Mouse (Mus musculus) limb, embryonic 14.5 days (tissue): ENCODE data around the gene Ywhah. TPM values are rescaled to one million over a fixed set of nuclear protein-coding genes. Genes with fewer than 3 reads are reported as not detected.

Source experiments
- ATAC-seq: fragments of 200-750 bp; cut with Nextera tagmentation; 2 replicates; pipeline ENCODE4 v1.8.0; 2017; ENCODE audit warnings: low read depth, moderate number of reproducible peaks, moderate TSS enrichment; ENCODE audit not compliant: low FRiP score
- DNase-seq: peaks from one replicate; pipeline ENCODE4 v3.0.0-alpha.2; 2015; ENCODE audit warnings: low spot score
- H3K27ac ChIP-seq: fragments of 300-500 bp; sonication (generic); replicated peaks from 2 replicates; pipeline ENCODE4 v1.5.1; 2014; ENCODE audit warnings: low read depth, mild to moderate bottlenecking, low read length, moderate library complexity, mixed read lengths
- H3K27me3 ChIP-seq: fragments of 300-500 bp; sonication (generic); 2 replicates; pipeline ENCODE4 v1.6.1; 2014; ENCODE audit warnings: low read length, mixed read lengths; ENCODE audit not compliant: control insufficient read depth, insufficient read depth
- H3K36me3 ChIP-seq: fragments of 300-500 bp; sonication (generic); 2 replicates; pipeline ENCODE4 v1.6.1; 2014; ENCODE audit warnings: mild to moderate bottlenecking, low read length, moderate library complexity, mixed read lengths; ENCODE audit not compliant: control insufficient read depth, insufficient read depth
- H3K4me1 ChIP-seq: fragments of 300-500 bp; sonication (generic); 2 replicates; pipeline ENCODE4 v1.6.1; 2014; ENCODE audit warnings: antibody characterized with exemption, low read length, mixed read lengths; ENCODE audit not compliant: control insufficient read depth, insufficient read depth
- H3K4me2 ChIP-seq: fragments of 300-500 bp; sonication (generic); replicated peaks from 2 replicates; pipeline ENCODE4 v1.6.1; 2014; ENCODE audit warnings: low read depth, mild to moderate bottlenecking, low read length, moderate library complexity; ENCODE audit not compliant: severe bottlenecking
- H3K4me3 ChIP-seq: fragments of 300-500 bp; sonication (generic); replicated peaks from 2 replicates; pipeline ENCODE4 v1.5.1; 2014; ENCODE audit warnings: low read length
- H3K9ac ChIP-seq: fragments of 300-500 bp; sonication (generic); 2 replicates; pipeline ENCODE4 v1.6.1; 2014; ENCODE audit warnings: mild to moderate bottlenecking, low read depth, low read length, moderate library complexity; ENCODE audit not compliant: severe bottlenecking
- H3K9me3 ChIP-seq: fragments of 300-500 bp; sonication (generic); 2 replicates; pipeline ENCODE4 v1.6.1; 2016; ENCODE audit warnings: low read length; ENCODE audit not compliant: control insufficient read depth
- POLR2A ChIP-seq: fragments of 200-500 bp; IDR thresholded peaks from 2 replicates; pipeline ENCODE4 v1.8.0; 2012; ENCODE audit warnings: inconsistent platforms, mild to moderate bottlenecking, moderate library complexity, borderline replicate concordance; ENCODE audit not compliant: insufficient read depth, insufficient read length; ENCODE audit errors: extremely low read depth
- WGBS: fragments of 180-500 bp; shearing (Covaris S2); extraction: QIAGEN DNeasy Blood & Tissue Kit; methylation state at CpG from one replicate; pipeline ENCODE4 v1.1.7; 2014; 5-methylcytosine and 5-hydroxymethylcytosine counted together
- polyA plus RNA-seq, 2 experiments: library from polyadenylated mRNA; depleted of rRNA in 1 of 2; stranded (reverse) in 1 of 2; unstranded in 1 of 2; fragments of >200 nt; fragmentation: Nextera tagmentation in 1 of 2; extraction: Ambion mirVana in 1 of 2; gene quantifications; 2 replicates each; pipeline versions ENCODE4 v1.2.1 to v1.2.3; 2012 to 2014

Ywhah gene
- polyA plus RNA-seq, 2 experiments, result 247 to 323 TPM

DNA sequence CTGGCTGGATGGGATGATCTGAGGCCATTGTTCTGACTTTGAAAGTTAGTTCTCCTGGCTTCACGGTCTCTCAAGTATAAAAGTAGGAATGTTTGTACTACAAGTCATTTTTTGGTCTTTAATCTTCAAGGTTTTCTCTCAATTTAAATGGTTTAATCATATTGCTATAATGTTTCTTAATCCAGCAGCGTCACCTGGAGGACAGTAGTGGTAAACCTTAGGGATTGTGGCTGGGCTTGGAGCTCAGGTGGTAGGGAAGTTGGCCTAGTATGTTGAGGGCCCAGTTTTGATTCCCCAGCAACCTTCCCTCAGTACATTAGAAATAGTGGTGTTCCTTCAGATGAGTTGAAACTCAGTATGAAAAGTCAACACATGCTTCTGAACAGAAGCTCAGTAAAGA is 3.0 kb downstream of the Ywhah start:
- DNase-seq (no peak), ATAC-seq (no peak)
- TF ChIP-seq POLR2A, result no peak
- Histone ChIP-seq H3K4me1 (peaks cover 21% of the 10 kb centered on the region), H3K4me2 (no peak overlapping the region), H3K9me3 (no peaks in the 10 kb centered on the region), H3K27ac (no peak overlapping the region), H3K27me3 (no peaks in the 10 kb centered on the region), H3K36me3 (peaks cover 34% of the 10 kb centered on the region), H3K9ac (no peak overlapping the region), H3K4me3 (no peak overlapping the region)
- 94% methylated on average over 2 of the region's 2 CpGs for WGBS

DNA sequence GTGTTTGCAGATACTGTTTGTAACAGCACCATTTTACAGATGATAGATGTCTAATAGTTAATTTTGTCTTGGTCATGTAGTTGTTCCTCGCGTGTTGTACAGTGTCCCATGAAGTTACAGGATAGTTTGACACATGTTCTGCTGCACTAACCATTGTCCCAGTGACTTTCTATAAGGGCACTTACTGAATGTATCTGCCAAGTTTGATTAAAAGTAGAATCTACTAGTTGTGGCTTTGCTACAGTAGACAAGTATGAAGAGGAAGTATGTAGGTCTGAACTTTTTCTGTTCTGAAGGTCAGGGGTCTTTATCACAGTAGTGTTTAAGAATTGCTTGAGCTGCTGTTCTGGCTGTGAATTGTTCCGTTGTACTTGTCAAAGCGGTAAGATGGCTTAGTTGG is 4.7 kb downstream of the Ywhah start:
- H3K4me2 ChIP-seq, result no peak overlapping the region

DNA sequence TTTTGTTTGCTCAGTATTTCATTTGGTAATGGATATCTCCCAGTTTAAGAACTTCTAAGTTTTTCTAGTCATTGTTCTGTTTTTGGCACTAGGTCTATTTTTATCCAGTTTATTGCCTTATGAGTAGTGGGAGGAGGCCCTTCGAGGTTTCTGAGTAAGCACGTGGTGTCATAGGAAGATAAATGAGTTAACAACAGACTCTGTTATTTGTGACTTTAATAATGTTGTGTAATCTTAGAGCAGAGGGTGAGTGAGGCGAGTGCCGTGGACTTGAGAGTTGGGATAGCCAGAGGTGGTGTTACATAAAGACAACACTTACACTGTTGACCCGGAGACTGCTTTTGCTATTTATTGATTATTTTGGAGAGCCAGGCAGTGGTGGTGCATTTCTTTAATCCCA is 5.9 kb downstream of the Ywhah start:
- H3K9me3 ChIP-seq, result no peaks in the 10 kb centered on the region
- no peak for DNase-seq
- no peak for TF ChIP-seq POLR2A
- H3K27ac ChIP-seq, result no peak overlapping the region
- H3K4me2 ChIP-seq, result no peak overlapping the region
- peaks cover 43% of the 10 kb centered on the region for H3K36me3 ChIP-seq
- 74% methylated on average over 5 of the region's 5 CpGs for WGBS
- H3K4me3 ChIP-seq, result no peak overlapping the region
- no peak overlapping the region for H3K9ac ChIP-seq
- no peak for ATAC-seq
- no peaks in the 10 kb centered on the region for H3K27me3 ChIP-seq
- peaks cover 14% of the 10 kb centered on the region for H3K4me1 ChIP-seq

More for the DNA sequence above, 4.7 kb downstream of the Ywhah start:
- H3K9ac ChIP-seq, result no peak overlapping the region
- no peaks in the 10 kb centered on the region for H3K9me3 ChIP-seq
- H3K36me3 ChIP-seq, result peaks cover 40% of the 10 kb centered on the region
- TF ChIP-seq POLR2A, result no peak
- peaks cover 14% of the 10 kb centered on the region for H3K4me1 ChIP-seq
- ATAC-seq (no peak), DNase-seq (no peak)
- WGBS, result 95% methylated on average over 4 of the region's 4 CpGs
- H3K27me3 ChIP-seq, result no peaks in the 10 kb centered on the region
- no peak overlapping the region for H3K27ac ChIP-seq
- H3K4me3 ChIP-seq, result no peak overlapping the region

DNA sequence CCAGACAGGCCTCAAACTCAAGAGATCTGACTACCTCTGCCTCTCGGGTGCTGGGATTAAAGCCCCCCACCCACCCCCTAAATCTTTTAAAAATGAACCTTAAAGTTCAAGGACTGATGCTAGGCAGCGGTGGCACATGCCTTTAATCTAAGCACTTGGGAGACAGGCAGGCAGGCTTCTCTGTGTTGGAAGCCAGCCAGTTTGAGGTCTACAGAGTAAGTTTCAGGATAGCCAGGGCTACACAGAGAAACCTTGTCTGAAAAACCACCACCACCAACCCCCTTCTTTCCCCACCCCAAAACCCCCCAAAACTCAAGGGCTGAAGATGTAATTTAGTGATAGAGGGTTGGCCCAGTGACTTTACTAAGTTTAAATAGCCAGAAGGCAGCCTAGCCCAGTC is 10.0 kb downstream of the Ywhah start:
- H3K9ac ChIP-seq, result no peak overlapping the region
- WGBS, result 74% methylated on average over 2 of the region's 2 CpGs
- H3K9me3 ChIP-seq, result no peaks in the 10 kb centered on the region
- H3K4me3 ChIP-seq, result no peak overlapping the region
- peaks cover 31% of the 10 kb centered on the region for H3K36me3 ChIP-seq
- H3K27ac ChIP-seq, result no peak overlapping the region
- no peak for DNase-seq
- no peaks in the 10 kb centered on the region for H3K27me3 ChIP-seq
- H3K4me1 ChIP-seq, result no peaks in the 10 kb centered on the region
- H3K4me2 ChIP-seq, result no peak overlapping the region
- no peak for ATAC-seq
- TF ChIP-seq POLR2A, result no peak

DNA sequence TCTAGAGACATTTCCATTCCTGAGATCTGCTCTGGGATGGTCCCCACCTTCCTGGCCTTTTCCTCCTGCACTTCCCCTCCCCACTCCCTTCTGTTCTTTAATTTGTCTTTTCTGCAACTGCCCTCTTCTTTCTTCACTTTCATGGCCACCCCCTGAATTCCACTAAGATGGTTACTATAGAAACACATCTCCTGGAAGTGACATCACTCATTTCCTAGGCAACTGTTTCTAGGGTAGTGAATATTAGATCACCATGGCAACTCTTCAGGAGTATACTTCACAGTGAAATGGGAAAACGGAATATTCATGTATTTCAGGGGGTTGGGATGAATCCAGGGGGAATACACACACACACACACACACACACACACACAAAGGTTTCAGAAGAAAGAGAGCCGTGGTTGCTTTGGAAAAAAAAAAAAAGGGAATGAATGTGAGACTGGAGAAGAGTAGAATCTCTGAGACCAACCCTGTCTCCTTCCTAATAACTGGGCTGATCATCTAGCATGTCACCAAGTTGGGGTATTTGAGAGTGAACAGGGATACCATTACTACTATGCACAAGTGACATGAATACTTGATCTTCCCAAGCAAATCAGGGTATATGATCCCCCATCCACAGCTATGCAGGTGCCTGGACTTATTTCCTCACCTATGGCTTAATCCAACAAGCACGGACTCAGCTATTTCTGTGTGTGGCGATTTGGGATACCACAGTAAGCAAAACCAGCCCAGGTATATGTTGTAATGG is 12.0 kb downstream of the Ywhah start:
- no peak overlapping the region for H3K4me2 ChIP-seq
- H3K27ac ChIP-seq, result no peak overlapping the region
- DNase-seq (peak; percentile 40), ATAC-seq (peak; percentile 31; the same call in 1 of the 2 replicates)
- no peaks in the 10 kb centered on the region for H3K27me3 ChIP-seq
- H3K36me3 ChIP-seq, result peaks cover 19% of the 10 kb centered on the region
- no peaks in the 10 kb centered on the region for H3K9me3 ChIP-seq
- H3K4me3 ChIP-seq, result no peak overlapping the region
- H3K4me1 ChIP-seq, result no peaks in the 10 kb centered on the region
- no peak for TF ChIP-seq POLR2A
- no peak overlapping the region for H3K9ac ChIP-seq
- WGBS, result 66% methylated on average over 4 of the region's 4 CpGs
